Mouse (Mus musculus): Measurements from ENCODE around the gene Ecd. TPM values are rescaled to one million over a fixed set of nuclear protein-coding genes. Genes with fewer than 3 reads are reported as not detected.

Gene Ecd
- polyA plus RNA-seq (2012; rRNA removed) = 29.0 and 29.7 TPM in 2 replicates

DNA sequence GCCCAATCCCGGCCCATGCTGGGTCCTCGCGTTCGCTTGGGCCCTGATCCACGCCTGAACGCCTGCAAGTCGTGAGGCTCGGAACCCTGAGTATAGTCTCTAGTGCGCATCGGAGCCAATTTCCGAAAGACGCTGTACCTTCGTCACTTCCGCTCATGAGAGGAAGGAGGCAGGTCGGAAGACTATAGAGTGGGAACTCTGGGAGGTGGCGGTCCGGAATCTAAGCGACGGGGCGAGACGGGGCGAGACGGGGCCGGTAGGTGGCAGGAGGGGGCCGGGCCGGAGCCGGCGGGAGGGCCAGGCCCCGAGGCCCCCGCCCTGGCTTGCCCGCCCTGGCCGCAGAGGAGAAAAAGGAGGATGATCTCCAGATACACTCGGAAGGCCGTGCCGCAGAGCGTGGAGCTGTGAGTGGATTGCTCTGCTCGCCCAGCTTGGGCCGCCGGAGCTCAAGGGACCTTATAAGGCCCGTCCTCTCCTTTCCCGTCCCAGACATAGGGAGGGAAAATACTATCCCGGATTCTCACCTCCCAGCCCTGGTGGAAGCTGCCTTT is at the start of gene Ecd, which contains the start of gene Fam149b:
TSS of gene Ecd (minus strand) at position 131 of the 551 bp plus-strand sequence.
TSS of gene Fam149b (plus strand) at position 172 of the 551 bp plus-strand sequence.
- DNase-seq (ENCODE audit: low read depth) = peak; percentile 80

DNA sequence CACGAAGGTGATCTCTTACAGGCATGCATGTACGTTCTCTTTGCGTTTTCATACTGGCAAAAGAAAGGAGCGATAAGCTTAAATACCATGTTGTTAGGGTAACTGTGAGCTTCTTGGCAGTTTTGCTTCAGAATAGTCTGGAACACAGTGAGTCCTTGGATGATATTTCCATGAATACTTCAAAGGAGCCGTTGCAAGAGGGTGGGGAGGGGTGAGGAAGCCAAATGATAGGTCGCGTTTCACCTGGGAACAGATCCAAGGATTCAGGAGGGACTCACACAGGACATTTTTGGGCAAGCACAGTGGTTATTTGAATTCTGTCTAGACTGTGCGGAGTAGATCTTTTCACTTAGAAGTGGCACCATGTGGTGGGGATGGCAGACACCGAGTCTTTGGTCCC is 49.3 kb upstream of the Ecd start:
- DNase-seq (ENCODE audit: low read depth) = no peak

GRCm38 (mm10) chr14:20393205-20393913 is 45.4 kb upstream of the Ecd start, which contains the start of gene Mrps16:
TSS of gene Mrps16 (minus strand) at chr14:20393634.
- peak; percentile 44 for DNase-seq (ENCODE audit: low read depth)

DNA sequence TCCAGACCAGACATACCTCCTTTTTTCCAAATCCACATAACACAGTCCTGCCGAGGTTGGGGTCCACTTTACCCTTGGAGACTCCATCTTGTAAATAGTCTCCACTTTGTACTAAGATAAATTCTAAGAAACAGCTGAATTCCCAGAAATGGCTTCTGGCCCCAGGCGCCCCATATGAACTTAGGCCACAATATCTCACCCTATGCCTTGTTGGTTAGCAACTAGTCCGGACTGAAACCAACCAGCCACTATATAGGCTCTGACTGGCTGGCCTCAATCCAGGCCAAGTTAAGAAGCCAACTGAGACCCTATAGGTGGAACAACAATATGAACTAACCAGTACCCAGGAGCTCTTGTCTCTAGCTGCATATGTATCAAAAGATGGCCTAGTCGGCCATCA is 44.4 kb upstream of the Ecd start:
- DNase-seq (ENCODE audit: low read depth) = no peak

- DNase-seq (ENCODE audit: low read depth) = no peak
These were observed 41.6 kb upstream of the Ecd start for GRCm38 (mm10) chr14:20389446-20390079.

DNA sequence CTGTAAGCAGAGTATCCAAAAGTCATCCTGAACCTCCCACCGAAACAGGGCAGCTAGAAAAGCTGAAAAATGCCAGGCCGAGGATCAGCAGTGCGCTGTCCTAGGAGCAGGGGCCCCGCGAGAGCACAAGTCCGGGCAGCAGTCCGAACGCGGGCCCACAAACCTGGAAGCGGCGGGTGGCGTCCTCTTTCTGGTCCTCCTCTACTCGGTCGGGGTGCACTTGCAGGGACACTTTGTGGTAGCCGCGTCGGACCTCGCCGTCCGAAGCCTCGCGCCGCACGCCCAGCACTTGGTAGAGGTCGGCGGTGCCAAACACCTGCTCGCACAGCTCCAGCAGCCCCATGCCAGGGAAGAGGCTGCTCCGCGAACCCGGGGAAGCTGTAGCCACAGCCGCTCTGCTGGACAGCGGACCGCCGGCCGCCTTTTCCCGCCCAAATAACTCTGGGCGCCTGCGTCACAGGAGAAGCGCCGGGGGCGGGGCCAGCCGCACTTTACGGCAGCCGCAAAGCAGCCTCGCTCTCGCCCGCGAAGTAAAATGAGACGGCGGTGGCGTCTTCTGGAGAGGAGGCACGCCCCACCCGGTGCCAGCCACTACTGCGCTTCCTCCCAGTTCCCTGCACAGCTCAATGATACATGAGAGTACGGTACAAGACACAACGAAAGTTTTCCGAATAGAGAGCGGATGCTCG is 40.7 kb upstream of the Ecd start, which contains the start of gene Dnajc9:
TSS of gene Dnajc9 (minus strand) at position 470 of the 689 bp plus-strand sequence.
- DNase-seq (ENCODE audit: low read depth) = no peak

GRCm38 (mm10) chr14:20379753-20380430 is 32.0 kb upstream of the Ecd start:
- no peak for DNase-seq (ENCODE audit: low read depth)

DNA sequence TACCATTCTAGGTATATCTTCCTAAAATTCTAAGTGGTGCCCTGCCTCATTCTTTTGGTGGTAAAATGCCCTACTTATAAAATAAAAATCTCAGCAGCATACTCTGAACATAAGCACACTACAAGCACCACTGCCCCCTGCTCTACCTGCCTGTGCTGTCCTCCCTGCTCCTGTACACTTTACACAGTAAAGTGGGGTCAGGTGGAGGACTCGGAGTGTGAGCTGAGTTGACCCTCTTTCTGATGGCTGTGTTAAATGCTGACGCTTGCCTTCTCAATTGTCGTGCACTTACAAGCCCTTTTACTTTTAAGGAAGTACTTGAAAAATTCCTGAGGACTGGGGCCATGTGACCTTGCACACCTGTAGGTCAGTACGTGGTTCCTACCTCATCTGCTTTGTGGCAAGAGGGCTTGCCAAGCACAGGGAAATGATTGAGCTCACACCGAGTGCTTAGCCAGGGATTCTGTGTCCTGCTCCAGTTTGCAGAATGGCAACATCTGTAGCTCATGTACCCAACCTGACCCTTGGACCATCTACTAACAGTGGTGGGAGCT is 31.2 kb upstream of the Ecd start:
- DNase-seq (ENCODE audit: low read depth) = no peak

- DNase-seq (ENCODE audit: low read depth) = no peak
These were observed 30.6 kb upstream of the Ecd start for GRCm38 (mm10) chr14:20378313-20379061.

DNA sequence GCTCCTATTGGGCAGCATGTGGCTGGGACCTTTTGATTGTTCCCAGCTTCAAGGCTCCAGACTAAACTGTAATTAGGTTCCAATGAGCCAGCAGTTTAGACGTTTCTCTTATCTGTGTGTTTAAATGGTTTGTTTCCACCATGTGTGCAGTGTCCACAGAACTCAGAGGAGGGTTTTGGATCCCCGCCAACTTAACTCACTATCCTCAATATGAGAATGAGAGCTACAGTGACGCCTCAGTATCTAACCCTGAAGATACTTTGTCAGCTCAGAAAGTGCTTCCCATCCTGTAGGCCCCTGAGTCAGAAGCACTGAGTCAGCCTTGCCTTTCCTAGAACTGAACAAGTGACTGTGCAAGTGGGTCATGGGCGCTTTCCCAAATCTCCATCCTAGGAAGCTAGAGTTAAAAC is 29.2 kb upstream of the Ecd start:
- no peak for DNase-seq (ENCODE audit: low read depth)

- no peak for DNase-seq (ENCODE audit: low read depth)
These were observed 23.9 kb upstream of the Ecd start for GRCm38 (mm10) chr14:20371854-20372253.

DNA sequence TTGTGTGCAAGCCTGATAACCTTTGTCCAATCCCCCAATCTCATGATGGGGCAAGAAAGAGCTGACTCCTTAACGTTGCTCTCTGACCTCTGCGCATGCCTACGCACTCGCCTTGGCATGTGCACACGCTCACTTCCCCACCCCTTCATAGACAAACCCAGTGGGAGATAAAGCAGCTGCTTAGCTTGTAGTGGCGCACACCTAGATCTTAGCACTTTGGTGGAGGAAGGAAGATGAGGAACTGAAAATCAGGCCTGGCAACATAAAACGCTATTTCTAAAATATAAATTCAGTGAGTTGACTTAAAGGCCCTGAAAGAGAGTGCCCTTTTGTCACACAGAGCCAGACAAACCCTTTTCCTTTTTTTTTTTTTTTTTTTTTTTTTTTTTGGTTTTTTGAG is 22.9 kb upstream of the Ecd start:
- DNase-seq (ENCODE audit: low read depth) = no peak

GRCm38 (mm10) chr14:20368271-20368670 is 20.4 kb upstream of the Ecd start:
- DNase-seq (ENCODE audit: low read depth) = no peak

DNA sequence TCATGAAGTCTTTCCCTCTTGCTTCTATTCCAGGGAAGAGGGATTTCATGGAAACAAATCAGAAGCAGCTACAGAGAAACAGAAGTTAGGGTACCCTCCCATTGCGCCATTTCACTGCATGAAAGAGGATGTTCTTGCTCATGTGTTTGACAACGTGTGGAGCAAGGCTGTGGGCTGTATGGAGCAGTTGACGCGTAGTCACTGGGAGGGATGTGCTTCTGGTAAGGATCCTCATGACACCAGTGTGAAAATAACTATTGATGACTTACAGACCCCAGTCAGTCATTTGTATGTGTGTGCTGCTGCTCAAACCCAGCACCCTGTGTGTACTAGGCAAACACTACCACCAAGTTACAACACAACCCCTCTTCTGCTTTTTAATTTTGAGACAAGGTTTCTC is 15.3 kb upstream of the Ecd start:
- DNase-seq (ENCODE audit: low read depth) = no peak

DNA sequence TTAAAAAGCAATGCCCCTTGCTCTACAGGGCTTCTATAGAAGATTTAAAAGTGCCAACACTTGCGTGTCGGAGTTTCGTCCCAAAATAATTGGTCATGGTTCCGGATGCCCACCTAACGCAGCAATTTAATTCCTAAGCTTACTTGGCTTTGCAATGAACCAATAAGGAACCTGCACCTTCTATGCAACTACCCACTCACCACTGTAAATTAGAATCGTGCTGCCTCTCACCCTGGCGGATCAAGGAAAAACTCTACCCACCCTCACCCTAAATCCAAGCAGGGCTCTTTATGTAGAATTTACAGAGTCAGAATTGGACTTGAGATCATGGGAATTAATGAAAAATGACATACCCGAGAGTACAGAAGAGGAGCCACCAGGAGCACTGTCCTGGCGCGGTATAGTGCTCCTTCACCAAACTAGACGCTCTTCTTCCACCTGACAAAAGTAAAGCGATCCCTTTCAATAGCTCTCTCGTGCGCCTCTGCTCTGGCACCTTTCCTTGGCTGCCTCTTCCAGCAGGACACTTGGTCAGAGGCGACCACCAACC is 405 bp downstream of the Ecd start:
- DNase-seq (ENCODE audit: low read depth) = peak; percentile 52

DNA sequence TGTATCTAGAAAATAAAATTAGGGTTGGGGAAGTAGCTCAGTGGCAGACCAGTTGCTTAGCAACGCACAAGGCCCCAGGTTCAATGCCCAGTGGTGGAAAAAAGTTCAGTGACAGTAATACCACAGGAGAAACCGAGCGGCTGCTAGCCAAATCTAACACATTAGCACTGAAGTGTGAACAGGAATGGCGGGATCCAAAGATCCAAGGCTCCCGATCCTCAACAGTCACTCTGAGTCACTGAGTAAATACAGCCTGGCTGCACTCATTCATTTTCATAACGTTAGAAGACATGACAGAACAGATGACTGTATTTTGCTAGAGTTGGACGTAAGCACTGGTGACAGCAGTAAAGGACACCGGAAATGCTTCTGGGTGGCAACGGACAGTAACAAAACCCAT is 2.0 kb downstream of the Ecd start:
- no peak for DNase-seq (ENCODE audit: low read depth)

DNA sequence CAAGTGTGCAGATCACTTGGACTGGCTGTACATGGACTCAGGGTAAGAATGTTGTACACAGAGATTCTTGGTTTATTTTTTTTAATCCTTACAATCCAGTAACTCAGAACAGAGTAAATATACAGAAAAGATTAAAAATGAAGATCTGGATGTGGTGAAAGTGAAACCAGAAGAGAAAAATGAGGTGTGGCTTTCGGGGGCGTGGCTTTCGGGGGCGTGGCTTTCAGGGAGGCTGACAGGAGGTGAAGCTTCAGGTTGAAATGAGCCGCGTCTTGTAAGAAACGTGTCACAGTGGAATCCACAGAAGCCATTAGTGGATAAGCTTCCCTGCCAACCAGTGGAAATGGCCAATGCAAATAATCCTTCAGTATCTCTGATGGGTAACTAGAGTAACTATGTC is 7.1 kb downstream of the Ecd start:
- DNase-seq (ENCODE audit: low read depth) = no peak

DNA sequence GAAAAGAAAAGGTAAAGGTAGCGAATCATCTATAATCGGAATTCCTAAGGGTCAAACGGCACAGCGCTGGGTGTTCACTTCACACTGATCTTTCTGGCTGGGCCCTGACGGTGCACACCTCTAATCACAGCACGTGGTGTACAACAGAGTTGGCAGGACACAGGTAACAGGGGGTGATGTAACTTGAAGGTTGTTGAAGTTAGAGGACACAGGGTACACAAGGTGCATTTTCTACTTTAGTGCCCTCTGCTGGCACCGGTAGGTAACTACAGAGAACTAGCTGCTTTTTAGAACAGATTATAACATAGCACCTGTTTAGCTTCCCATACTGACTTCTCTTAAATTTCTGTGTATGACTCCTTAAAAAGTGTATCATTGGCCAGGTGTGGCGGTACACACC is 7.8 kb downstream of the Ecd start:
- no peak for DNase-seq (ENCODE audit: low read depth)

GRCm38 (mm10) chr14:20339415-20339814 is 8.5 kb downstream of the Ecd start:
- DNase-seq (ENCODE audit: low read depth) = no peak

DNA sequence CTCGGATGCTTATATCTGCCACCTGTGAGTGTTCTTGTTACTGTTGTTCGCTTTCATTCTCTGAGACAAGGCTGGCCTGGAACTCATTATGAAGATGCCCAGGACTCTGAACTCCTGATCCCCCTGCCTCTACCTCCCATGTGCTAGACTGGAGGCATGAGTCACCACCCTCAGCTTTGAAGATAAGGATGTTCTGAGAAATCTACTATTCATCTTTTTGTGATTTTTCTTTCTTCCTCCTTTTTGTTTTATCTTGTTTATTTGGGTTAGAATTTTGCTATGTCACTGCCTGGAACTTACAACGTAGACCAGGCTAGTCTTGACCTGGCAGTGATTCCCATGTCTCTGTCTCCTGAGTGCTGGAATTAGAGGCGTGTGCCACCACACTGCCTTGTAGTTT is 16.6 kb downstream of the Ecd start:
- DNase-seq (ENCODE audit: low read depth) = no peak
